22 mouse cellular contexts compared by ENCODE assay signal in genomic region chr11:54301994-54302393, GRCm38 (mm10). TPM values are rescaled to one million over a fixed set of nuclear protein-coding genes. Genes with fewer than 3 reads are reported as not detected.
DNase-seq lines count a peak whose midpoint lies in the region; TF ChIP-seq lines count a peak whose summit lies in the region.
"Had no signal": no experiment of that assay in that cellular context is flagged by ENCODE, and none has a peak within 500 bp of the region (broad histone marks: within the 10 kb centered on the region; RNA-seq: fewer than 3 reads in every experiment).

No protein-coding gene starts in this region.

- intact Hi-C loops in gastrocnemius, adult 2 months (cut with DNase I), result no loop called here

- H3K27me3 ChIP-seq in heart, embryonic 10.5 days (ENCODE audit: insufficient read depth, poor library complexity, severe bottlenecking), result peaks cover 50% of the 10 kb centered on the region
- H3K27me3 ChIP-seq: hindbrain, embryonic 12.5 days had no signal

- H3K4me1 ChIP-seq in heart, embryonic 10.5 days, result peaks cover 12% of the 10 kb centered on the region

- no peaks in the 10 kb centered on the region for H3K9me3 ChIP-seq in heart, embryonic 10.5 days

- H3K36me3 ChIP-seq in heart, embryonic 10.5 days, result no peaks in the 10 kb centered on the region
- H3K36me3 ChIP-seq: embryonic facial prominence, embryonic 13.5 days; hindbrain, embryonic 12.5 days had no signal

- TF ChIP-seq CTCF in gastrocnemius, adult 2 months (IDR thresholded peaks at IDR 0.05), result no peak

- no peak overlapping the region for H3K4me3 ChIP-seq in gastrocnemius, adult 2 months
- H3K4me3 ChIP-seq in heart, embryonic 10.5 days, result no peak overlapping the region
- H3K4me3 ChIP-seq: embryonic facial prominence, embryonic 13.5 days; hindbrain, embryonic 12.5 days had no signal

- 76% methylated on average over 8 of the region's 8 CpGs for WGBS in heart, embryonic 10.5 days

- DNase-seq in gastrocnemius, adult 2 months, result peak; percentile 16
- DNase-seq in gastrocnemius, postnatal 4 days (ENCODE audit: low spot score in 2 of 2), result no peak
- peak; percentile 52 to 65 for DNase-seq in right cerebral cortex, adult 2 months (ENCODE audit: low spot score in 2 of 2)
- DNase-seq in right cerebral cortex, adult 18-20 months, result no peak
- DNase-seq in cerebellum, postnatal 36 days, result peak; percentile 63
- no peak for DNase-seq in layer of hippocampus, postnatal 14 days (ENCODE audit: low spot score in 2 of 2)
- DNase-seq in heart, embryonic 10.5 days (ENCODE audit: low spot score), result no peak
- DNase-seq: adrenal gland, adult 2 months; heart, adult 18-20 months; kidney, postnatal 4 days; lung, embryonic 14.5 days had no signal

- no peak overlapping the region for H3K27ac ChIP-seq in gastrocnemius, adult 2 months
- H3K27ac ChIP-seq in heart, embryonic 10.5 days, result no peak overlapping the region
- H3K27ac ChIP-seq: embryonic facial prominence, embryonic 13.5 days; hindbrain, embryonic 12.5 days; macrophage had no signal

RNA-seq across cellular contexts. Expression of gene Acsl6, which starts 1.6 kb away (rescaled TPM):
- 10 to 100 TPM; 21.9 to 23.1 TPM for total RNA-seq in gastrocnemius, adult 2 months (2021)
- total RNA-seq in gastrocnemius, postnatal 4 days (2021), result 10 to 100 TPM in 1 of 2 experiments, 1 to 10 TPM in 1; 7.3 to 10.2 TPM
- 100 to 1,000 TPM; 173 TPM for total RNA-seq in layer of hippocampus, postnatal 14 days (2021)
- 1.1 and 1.2 TPM in 2 replicates for polyA plus RNA-seq in heart, embryonic 10.5 days (2016; fragmentation: Nextera tagmentation; extraction: Ambion mirVana)
- polyA plus RNA-seq: liver, adult 2 months; macrophage had no signal

RNA-seq across cellular contexts. Expression of gene Il3, which starts 34.9 kb away (rescaled TPM):
- not detected for total RNA-seq in gastrocnemius, adult 2 months (2021)
- not detected for total RNA-seq in gastrocnemius, postnatal 4 days (2021)
- not detected for total RNA-seq in layer of hippocampus, postnatal 14 days (2021)
- polyA plus RNA-seq in heart, embryonic 10.5 days (2016; fragmentation: Nextera tagmentation; extraction: Ambion mirVana), result not detected in 2 replicates
- total RNA-seq: adrenal gland, adult 2 months; common myeloid progenitor, adult 5-6 weeks; heart, adult 18-20 months; left cerebral cortex, adult 8-10 months; liver, adult 2 months had no signal
- polyA plus RNA-seq: adrenal gland, adult 2 months; brain, embryonic 14.5 days; C2C12; embryonic facial prominence, embryonic 13.5 days; heart, embryonic 16.5 days; hindbrain, embryonic 12.5 days; intestine, postnatal 0 days; liver, adult 2 months; lung, embryonic 14.5 days; macrophage; neural tube, embryonic 14.5 days had no signal

RNA-seq across cellular contexts. Expression of gene Csf2, which starts 52.5 kb away (rescaled TPM):
- not detected for total RNA-seq in gastrocnemius, adult 2 months (2021)
- not detected for total RNA-seq in gastrocnemius, postnatal 4 days (2021)
- total RNA-seq in layer of hippocampus, postnatal 14 days (2021), result not detected
- not detected in 2 replicates for polyA plus RNA-seq in heart, embryonic 10.5 days (2016; fragmentation: Nextera tagmentation; extraction: Ambion mirVana)
- total RNA-seq: adrenal gland, adult 2 months; common myeloid progenitor, adult 5-6 weeks; heart, adult 18-20 months; left cerebral cortex, adult 8-10 months; liver, adult 2 months had no signal
- polyA plus RNA-seq: adrenal gland, adult 2 months; brain, embryonic 14.5 days; C2C12; embryonic facial prominence, embryonic 13.5 days; heart, embryonic 16.5 days; hindbrain, embryonic 12.5 days; liver, adult 2 months; macrophage; neural tube, embryonic 14.5 days had no signal

Comparison
In these comparisons a context has a peak if more than half of its experiments do, and no peak if none do; other contexts are left out.
1. DNase-seq: peak in gastrocnemius, adult 2 months (single experiment), right cerebral cortex, adult 2 months (2 of 2) and cerebellum, postnatal 36 days (2 of 2); none in gastrocnemius, postnatal 4 days (0 of 2), right cerebral cortex, adult 18-20 months (single experiment), layer of hippocampus, postnatal 14 days (0 of 2) and heart, embryonic 10.5 days (single experiment).
2. RNA of gene Acsl6, which starts 1.6 kb away (total RNA-seq): 173 TPM in layer of hippocampus, postnatal 14 days; 21.9 to 23.1 TPM in gastrocnemius, adult 2 months and 7.3 to 10.2 TPM in gastrocnemius, postnatal 4 days; every median in the first group is over 4 times any median in the second.